Mouse (Mus musculus): ENCODE measurements around the gene Plin3.
A peak's percentile ranks its signal among the peaks of the same experiment; 100 is the strongest.

The Plin3 gene

DNA sequence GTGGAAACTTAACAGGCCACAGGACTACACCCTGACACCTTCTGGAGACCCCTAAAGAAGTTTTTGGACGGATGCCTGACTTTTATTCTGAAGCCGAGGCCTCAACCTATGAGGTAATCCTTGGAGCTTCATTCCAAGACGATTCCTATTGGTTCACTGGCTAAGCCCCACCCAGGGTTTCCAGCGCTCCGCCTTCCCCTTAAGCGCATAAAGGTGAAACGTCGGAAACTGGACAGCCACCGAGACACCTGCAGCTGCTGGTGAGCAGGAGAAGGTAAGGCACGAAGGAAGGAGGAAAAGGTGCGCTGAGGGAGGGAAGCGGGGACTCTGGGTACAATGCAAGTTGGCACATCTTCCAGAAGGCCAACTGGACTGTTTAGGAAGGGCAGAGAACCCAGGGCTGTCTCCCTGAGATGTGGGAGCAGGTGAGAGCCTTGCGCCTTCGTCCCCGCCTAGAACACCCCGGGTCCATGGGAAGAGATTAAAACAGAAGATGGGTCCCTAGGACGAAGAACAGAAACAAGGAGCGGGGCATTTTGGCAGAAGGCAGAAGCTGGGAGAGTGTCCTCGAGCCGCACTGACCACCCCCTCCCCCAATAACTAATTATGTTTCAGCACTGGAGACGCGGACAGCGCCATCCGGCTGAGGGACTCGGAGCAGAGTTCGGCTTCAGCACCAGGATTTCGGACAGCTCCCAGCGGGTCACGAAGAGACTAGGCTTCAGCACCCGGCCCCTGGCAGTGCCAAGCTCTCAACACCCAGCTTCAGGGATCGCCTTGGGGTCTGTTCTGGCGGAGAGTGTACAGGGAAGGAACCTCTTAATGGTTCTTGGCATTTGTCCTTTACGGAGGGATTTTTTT, 50.9 kb downstream of the Plin3 start:
- DNase-seq, result peak; percentile 97

DNA sequence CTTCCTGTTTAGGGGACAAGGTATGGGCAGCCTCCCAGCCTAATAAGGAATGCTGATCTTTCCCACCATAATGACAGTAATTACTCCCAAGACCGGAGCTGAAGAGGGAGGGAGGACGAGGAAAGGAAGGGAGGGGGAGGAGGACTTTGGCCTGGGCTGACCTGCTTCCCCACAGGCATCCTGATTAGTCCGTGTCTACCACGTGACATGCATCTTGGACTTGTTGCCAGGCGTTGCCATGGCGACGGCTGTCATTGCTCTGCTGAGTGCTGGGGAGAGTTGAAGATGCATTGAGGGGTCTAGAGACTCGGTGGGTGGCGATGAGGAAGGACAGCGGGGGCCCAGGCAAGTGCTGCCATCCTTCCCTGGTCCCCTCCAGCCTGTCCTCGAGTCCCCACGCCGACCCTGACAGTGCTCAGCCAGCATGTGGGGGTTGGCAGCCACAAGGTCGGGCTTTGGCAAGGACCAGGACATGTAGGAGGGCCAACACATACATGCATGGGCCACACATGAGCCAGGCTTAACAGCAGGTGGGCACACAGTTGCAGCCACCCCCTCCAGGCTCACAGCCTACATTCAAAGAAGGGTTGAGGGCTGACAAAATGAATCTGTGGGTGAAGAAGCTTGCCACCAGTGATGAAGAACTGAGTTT, 58.7 kb downstream of the Plin3 start:
- DNase-seq, result no peak

DNA sequence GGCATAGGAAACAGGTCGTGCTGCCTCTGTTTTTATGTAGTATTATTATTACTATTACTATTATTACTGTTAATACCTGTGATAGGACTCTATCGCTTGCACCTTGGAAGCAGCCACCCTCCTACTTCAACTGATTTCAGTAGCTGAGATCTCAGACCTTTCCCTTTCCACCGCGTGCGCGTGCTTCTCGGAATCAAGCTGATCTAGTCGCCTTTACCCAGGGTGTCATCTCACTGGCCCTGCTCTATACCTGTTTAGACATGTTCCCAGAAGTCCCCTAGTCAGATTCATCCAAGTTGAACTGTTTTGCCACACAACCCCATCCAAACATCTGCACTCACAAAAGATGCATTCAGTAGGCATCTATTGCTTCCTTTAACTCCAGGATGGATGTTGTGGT, 59.3 kb downstream of the Plin3 start:
- no peak for DNase-seq

DNA sequence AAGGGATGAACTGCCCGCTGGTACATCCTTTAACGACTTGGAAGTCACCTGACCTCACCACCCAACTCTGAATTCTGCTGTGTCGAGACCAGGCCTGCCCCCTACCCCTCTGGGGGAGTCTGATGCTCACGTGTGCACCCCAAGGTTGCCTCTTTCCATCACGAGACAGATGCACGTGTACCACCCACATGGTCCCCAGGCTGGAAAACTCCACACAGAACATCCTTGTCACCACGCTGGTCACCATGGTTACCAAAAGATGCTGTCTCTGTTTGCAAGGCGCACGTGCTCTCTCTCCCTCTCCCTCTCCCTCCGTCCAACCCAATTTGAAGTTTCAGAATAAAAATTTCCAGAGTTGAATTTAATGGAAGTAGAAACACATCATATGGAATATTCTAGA, 62.7 kb downstream of the Plin3 start:
- no peak for DNase-seq
